Mouse (Mus musculus) myocyte (in vitro differentiated cells): ENCODE measurements around the gene Ppox.

Experiments used
- E2F4 ChIP-seq: IDR thresholded peaks from one replicate; pipeline ENCODE4 v1.6.1; 2011; ENCODE audit warnings: mild to moderate bottlenecking, control low read depth, moderate library complexity; ENCODE audit not compliant: insufficient read depth
- POLR2A ChIP-seq: IDR thresholded peaks from one replicate; pipeline ENCODE4 v1.6.1; 2011; ENCODE audit warnings: low read depth, mild to moderate bottlenecking, control low read depth, moderate library complexity; ENCODE audit not compliant: insufficient read length
- POLR2AphosphoS2 ChIP-seq: IDR thresholded peaks from one replicate; pipeline ENCODE4 v1.6.1; 2011; ENCODE audit warnings: low read depth, control low read depth; ENCODE audit not compliant: insufficient read length
- SRF ChIP-seq: IDR thresholded peaks from one replicate; pipeline ENCODE4 v1.6.1; 2011; ENCODE audit warnings: low read depth; ENCODE audit not compliant: control insufficient read depth, insufficient read length
- TCF12 ChIP-seq: IDR thresholded peaks from one replicate; pipeline ENCODE4 v1.6.1; 2011; ENCODE audit warnings: mild to moderate bottlenecking, control low read depth; ENCODE audit not compliant: poor library complexity, insufficient read depth, severe bottlenecking
- USF1 ChIP-seq: IDR thresholded peaks from one replicate; pipeline ENCODE4 v1.6.1; 2011; ENCODE audit warnings: low read depth, mild to moderate bottlenecking, control low read depth, moderate library complexity

- TF ChIP-seq TCF12 (no peak), USF1 (no peak), POLR2A (no peak), SRF (no peak), POLR2AphosphoS2 (no peak), E2F4 (no peak)
Measured at GRCm38 (mm10) chr1:171279721-171280120, 1.3 kb downstream of the Ppox start.
